Mouse (Mus musculus): Measurements from ENCODE around the gene Sox13. TPM values are rescaled to one million over a fixed set of nuclear protein-coding genes. Genes with fewer than 3 reads are reported as not detected.
A peak's percentile ranks its signal among the peaks of the same experiment; 100 is the strongest.

The Sox13 gene
- total and polyA plus RNA-seq, 3 experiments = 0.11 to 0.38 (median 0.27) TPM

DNA sequence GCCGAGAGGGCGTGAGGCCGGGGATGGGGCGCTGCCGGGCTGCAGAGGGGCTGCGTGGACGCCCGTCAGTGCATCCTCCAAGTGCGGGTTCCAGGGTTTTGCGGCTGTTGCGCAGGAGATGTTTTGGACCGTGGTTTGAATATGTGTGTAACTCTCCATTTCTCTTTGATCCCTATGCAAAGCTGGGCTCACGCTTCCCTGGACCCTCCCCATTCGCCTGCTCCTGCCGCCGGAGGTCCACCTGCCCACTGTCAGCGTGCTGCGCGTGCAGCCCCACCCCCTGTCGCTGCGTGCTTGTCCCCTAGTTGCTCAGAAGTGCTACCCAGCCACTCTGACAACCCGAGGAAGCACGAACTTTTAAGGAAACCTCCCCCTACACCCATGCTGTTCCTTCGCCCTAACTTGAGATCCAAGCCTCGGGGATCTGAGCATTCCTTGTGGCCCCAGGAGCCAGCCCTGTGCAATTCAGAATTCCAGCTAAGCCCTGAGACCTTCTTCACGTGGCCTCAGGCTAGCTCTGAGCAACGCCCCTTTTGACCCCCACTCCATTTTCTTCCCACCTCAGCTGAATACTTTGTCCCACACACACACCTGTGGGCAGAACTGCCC lies 60.1 kb downstream of the Sox13 start:
- Histone ChIP-seq H3K27me3 (ENCODE audit: insufficient read depth, low read length) (peaks cover 30% of the 10 kb centered on the region), H3K36me3 (replicated peaks) (no peaks in the 10 kb centered on the region), H3K4me3 (ENCODE audit: low read depth, low read length) (no peak overlapping the region), H3K4me1 (ENCODE audit: insufficient read depth, low read depth, low read length) (peaks cover 4% of the 10 kb centered on the region; the same call in 1 of the 2 replicates), H3K9me3 (replicated peaks) (0 out of 2 replicates have a peak, but pooled peaks cover 6% of the 10 kb centered on the region)
- DNase-seq (ENCODE audit: low spot score) (no peak), ATAC-seq (ENCODE audit: extremely low read depth, insufficient number of reproducible peaks, low FRiP score, poor library complexity, severe bottlenecking) (no peak)
- TF ChIP-seq POLR2AphosphoS5 (IDR thresholded peaks at IDR 0.05; ENCODE audit: insufficient replicate concordance, low read depth, low read length) = no peak

DNA sequence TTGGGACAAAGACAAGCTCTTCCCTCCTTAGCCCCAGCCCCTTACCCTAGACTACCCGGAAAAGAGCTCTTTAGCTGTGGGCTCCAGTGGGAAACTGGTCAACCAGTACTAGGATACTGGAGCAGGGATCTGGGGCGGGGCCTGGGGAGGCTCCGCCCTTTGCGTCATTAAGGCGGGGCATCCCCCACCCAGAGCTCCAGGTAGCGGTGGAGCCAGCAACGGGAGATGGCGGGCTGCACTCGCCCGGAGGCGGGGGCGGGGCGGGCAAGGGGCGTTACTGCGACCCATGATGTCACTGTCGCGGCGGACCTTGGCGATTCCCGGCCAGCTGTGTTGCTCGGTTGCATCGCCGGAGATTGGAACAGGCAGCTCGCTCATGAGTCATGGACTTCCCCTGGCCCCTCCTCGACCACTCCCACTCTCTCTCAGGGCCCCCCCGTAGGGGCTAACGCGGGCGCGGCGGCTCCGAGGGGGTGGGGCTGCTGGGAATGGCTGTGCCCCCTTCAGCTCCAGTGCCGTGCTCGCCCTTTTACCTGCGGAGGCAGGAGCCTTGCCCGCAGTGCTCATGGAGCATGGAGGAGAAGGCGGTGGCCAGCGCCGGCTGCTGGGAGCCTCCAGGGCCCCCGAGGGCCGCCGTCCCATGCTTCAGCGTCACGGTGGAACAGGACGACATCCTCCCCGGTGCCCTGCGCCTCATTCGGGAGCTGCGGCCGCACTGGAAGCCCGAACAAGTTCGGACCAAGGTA lies 60.7 kb downstream of the Sox13 start, which contains the start of gene Etnk2:
Gene Etnk2 (plus strand): TSS at position 297 of the 746 bp plus-strand sequence.
- Histone ChIP-seq H3K27me3 (ENCODE audit: insufficient read depth, low read length) (peaks cover 28% of the 10 kb centered on the region; the same call in 1 of the 2 replicates), H3K36me3 (replicated peaks) (no peaks in the 10 kb centered on the region), H3K4me1 (ENCODE audit: insufficient read depth, low read depth, low read length) (peaks cover 4% of the 10 kb centered on the region; the same call in 1 of the 2 replicates), H3K9me3 (replicated peaks) (0 out of 2 replicates have a peak, but pooled peaks cover 6% of the 10 kb centered on the region), H3K4me3 (ENCODE audit: low read depth, low read length) (peak within 1 kb of the TSS; percentile 10; the same call in 1 of the 2 replicates)
- DNase-seq (ENCODE audit: low spot score) (no peak), ATAC-seq (ENCODE audit: extremely low read depth, insufficient number of reproducible peaks, low FRiP score, poor library complexity, severe bottlenecking) (no peak)
- TF ChIP-seq TAL1 (conservative IDR thresholded peaks at IDR 0.05; ENCODE audit: low read depth, low read length) (no peak), POLR2AphosphoS5 (IDR thresholded peaks at IDR 0.05; ENCODE audit: insufficient replicate concordance, low read depth, low read length) (no peak), GATA1 (IDR thresholded peaks at IDR 0.05; ENCODE audit: borderline replicate concordance, low read length) (no peak), CTCF (IDR thresholded peaks at IDR 0.05; ENCODE audit: low read depth, low read length) (no peak), GATA2 (IDR thresholded peaks at IDR 0.05; ENCODE audit: borderline replicate concordance, low read depth, low read length) (no peak)

DNA sequence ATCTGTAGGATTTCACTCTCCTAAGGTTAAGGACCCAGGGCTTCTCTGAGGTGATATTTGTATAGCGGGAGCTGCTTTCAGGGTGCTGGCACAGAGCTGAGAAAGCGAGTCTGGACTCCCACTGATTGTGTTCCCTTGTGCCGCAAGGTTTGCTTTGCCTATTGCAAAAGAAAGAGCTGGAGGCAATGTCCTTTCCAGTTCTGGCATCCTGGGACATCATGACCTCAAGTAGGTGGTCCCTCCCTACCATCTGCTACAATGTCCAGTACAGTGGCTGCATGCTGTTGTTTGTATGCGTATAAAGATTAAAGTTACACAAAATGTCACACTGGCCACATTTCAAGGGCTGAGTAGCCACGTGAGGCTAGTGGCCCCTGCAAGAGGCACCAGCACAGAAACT lies 62.1 kb downstream of the Sox13 start:
- peaks cover 4% of the 10 kb centered on the region; the same call in 1 of the 2 replicates for H3K4me1 ChIP-seq (ENCODE audit: insufficient read depth, low read depth, low read length)
- H3K9me3 ChIP-seq (replicated peaks) = 0 out of 2 replicates have a peak, but pooled peaks cover 6% of the 10 kb centered on the region

DNA sequence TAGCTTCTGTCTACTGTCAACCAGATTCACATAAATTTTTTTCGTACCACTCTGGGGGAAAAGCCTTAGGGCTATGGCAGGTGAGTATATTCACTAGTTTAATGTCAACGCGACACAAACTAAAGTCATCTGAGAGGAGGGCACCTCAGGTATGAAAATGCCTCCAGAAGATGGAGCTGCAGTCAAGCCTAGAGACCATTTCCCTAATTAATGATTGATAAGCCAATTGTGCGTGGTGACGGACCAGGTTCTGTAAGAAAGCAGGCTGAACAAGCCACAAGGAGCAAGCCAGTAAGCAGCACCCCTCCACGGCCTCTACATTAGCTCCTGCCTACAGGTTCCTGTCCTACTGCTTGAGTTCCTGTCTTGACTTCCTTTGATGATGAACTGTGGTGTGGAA lies 63.2 kb downstream of the Sox13 start:
- TF ChIP-seq POLR2AphosphoS5 (IDR thresholded peaks at IDR 0.05; ENCODE audit: insufficient replicate concordance, low read depth, low read length) (no peak), GATA2 (IDR thresholded peaks at IDR 0.05; ENCODE audit: borderline replicate concordance, low read depth, low read length) (no peak)
- Histone ChIP-seq H3K27me3 (ENCODE audit: insufficient read depth, low read length) (peaks cover 20% of the 10 kb centered on the region; the same call in 1 of the 2 replicates), H3K9me3 (replicated peaks) (0 out of 2 replicates have a peak, but pooled peaks cover 6% of the 10 kb centered on the region), H3K4me1 (ENCODE audit: insufficient read depth, low read depth, low read length) (peaks cover 4% of the 10 kb centered on the region; the same call in 1 of the 2 replicates), H3K4me3 (ENCODE audit: low read depth, low read length) (no peak overlapping the region), H3K36me3 (replicated peaks) (no peaks in the 10 kb centered on the region)
- DNase-seq (ENCODE audit: low spot score) = no peak
- no peak for ATAC-seq (ENCODE audit: extremely low read depth, insufficient number of reproducible peaks, low FRiP score, poor library complexity, severe bottlenecking)

More for the DNA sequence above, 62.1 kb downstream of the Sox13 start:
- peaks cover 25% of the 10 kb centered on the region; the same call in 1 of the 2 replicates for H3K27me3 ChIP-seq (ENCODE audit: insufficient read depth, low read length)
- TF ChIP-seq GATA2 (IDR thresholded peaks at IDR 0.05; ENCODE audit: borderline replicate concordance, low read depth, low read length) (no peak), CTCF (IDR thresholded peaks at IDR 0.05; ENCODE audit: low read depth, low read length) (no peak), POLR2AphosphoS5 (IDR thresholded peaks at IDR 0.05; ENCODE audit: insufficient replicate concordance, low read depth, low read length) (no peak), TAL1 (conservative IDR thresholded peaks at IDR 0.05; ENCODE audit: low read depth, low read length) (no peak), GATA1 (IDR thresholded peaks at IDR 0.05; ENCODE audit: borderline replicate concordance, low read length) (no peak)
- DNase-seq (ENCODE audit: low spot score) = no peak
- no peak overlapping the region for H3K4me3 ChIP-seq (ENCODE audit: low read depth, low read length)
- ATAC-seq (ENCODE audit: extremely low read depth, insufficient number of reproducible peaks, low FRiP score, poor library complexity, severe bottlenecking) = no peak
- no peaks in the 10 kb centered on the region for H3K36me3 ChIP-seq (replicated peaks)

DNA sequence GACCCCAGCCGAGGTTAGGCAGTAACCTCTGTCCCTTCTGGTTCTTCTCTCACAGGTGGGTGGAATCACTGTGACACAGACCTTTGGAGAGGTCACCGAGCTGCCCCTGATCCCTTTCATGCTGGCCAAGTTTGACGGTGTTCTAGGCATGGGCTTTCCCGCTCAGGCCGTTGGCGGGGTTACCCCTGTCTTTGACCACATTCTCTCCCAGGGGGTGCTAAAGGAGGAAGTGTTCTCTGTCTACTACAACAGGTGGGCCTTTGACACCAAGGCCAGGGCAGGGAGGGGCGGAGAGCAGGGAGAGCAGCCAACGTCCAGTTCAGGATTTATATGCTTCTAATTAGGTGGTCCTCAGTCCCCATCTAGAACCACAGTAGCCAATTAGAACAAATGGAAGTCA lies 67.8 kb downstream of the Sox13 start:
- Histone ChIP-seq H3K36me3 (replicated peaks) (no peaks in the 10 kb centered on the region), H3K4me3 (ENCODE audit: low read depth, low read length) (no peak overlapping the region), H3K4me1 (ENCODE audit: insufficient read depth, low read depth, low read length) (no peaks in the 10 kb centered on the region), H3K27me3 (ENCODE audit: insufficient read depth, low read length) (peaks cover 25% of the 10 kb centered on the region), H3K9me3 (replicated peaks) (no peaks in the 10 kb centered on the region)
- DNase-seq (ENCODE audit: low spot score) (no peak), ATAC-seq (ENCODE audit: extremely low read depth, insufficient number of reproducible peaks, low FRiP score, poor library complexity, severe bottlenecking) (no peak)
- TF ChIP-seq POLR2AphosphoS5 (IDR thresholded peaks at IDR 0.05; ENCODE audit: insufficient replicate concordance, low read depth, low read length) (no peak), CTCF (IDR thresholded peaks at IDR 0.05; ENCODE audit: low read depth, low read length) (no peak), GATA2 (IDR thresholded peaks at IDR 0.05; ENCODE audit: borderline replicate concordance, low read depth, low read length) (no peak), TAL1 (conservative IDR thresholded peaks at IDR 0.05; ENCODE audit: low read depth, low read length) (no peak), GATA1 (IDR thresholded peaks at IDR 0.05; ENCODE audit: borderline replicate concordance, low read length) (no peak)

DNA sequence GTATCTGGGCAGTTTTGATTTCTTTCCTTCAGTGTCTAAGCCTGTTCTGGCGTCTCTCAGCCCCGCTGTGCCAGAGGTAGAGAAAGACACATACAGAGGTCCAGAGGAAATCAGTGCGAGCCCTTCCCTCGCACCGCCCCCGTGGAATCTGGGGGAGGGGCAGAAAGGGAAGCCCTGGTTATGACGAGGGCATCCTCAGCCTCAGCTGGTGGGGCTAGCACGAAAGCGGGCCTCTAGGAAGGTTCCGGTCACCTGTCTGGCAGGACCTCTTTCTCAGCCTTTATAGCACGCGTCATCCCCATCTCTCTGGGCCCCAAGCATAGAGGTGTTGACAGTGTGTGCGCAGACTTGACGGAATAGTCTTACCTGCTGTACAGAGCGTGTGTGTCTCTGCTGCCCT lies 68.3 kb downstream of the Sox13 start:
- peaks cover 27% of the 10 kb centered on the region for H3K27me3 ChIP-seq (ENCODE audit: insufficient read depth, low read length)
- no peaks in the 10 kb centered on the region for H3K4me1 ChIP-seq (ENCODE audit: insufficient read depth, low read depth, low read length)
- no peaks in the 10 kb centered on the region for H3K36me3 ChIP-seq (replicated peaks)
- no peaks in the 10 kb centered on the region for H3K9me3 ChIP-seq (replicated peaks)
- H3K4me3 ChIP-seq (ENCODE audit: low read depth, low read length) = no peak overlapping the region
- ATAC-seq (ENCODE audit: extremely low read depth, insufficient number of reproducible peaks, low FRiP score, poor library complexity, severe bottlenecking) = no peak
- DNase-seq (ENCODE audit: low spot score) = no peak
- no peak for TF ChIP-seq CTCF (IDR thresholded peaks at IDR 0.05; ENCODE audit: low read depth, low read length)
- no peak for TF ChIP-seq TAL1 (conservative IDR thresholded peaks at IDR 0.05; ENCODE audit: low read depth, low read length)
- TF ChIP-seq GATA2 (IDR thresholded peaks at IDR 0.05; ENCODE audit: borderline replicate concordance, low read depth, low read length) = no peak
- TF ChIP-seq GATA1 (IDR thresholded peaks at IDR 0.05; ENCODE audit: borderline replicate concordance, low read length) = no peak
- no peak for TF ChIP-seq POLR2AphosphoS5 (IDR thresholded peaks at IDR 0.05; ENCODE audit: insufficient replicate concordance, low read depth, low read length)

Data from G1E (cell line).